Mouse (Mus musculus) spleen, adult 2 months (tissue): Measurements from ENCODE around the gene Srgap2.

Experiments used
- CTCF ChIP-seq: fragments of 200-500 bp; IDR thresholded peaks from 2 replicates; pipeline ENCODE4 v1.5.1; 2011; ENCODE audit warnings: mild to moderate bottlenecking, inconsistent platforms; ENCODE audit not compliant: insufficient read depth, insufficient read length, insufficient replicate concordance; ENCODE audit errors: extremely low read depth
- POLR2A ChIP-seq: fragments of 200-500 bp; IDR thresholded peaks from 2 replicates; pipeline ENCODE4 v1.6.1; 2011; ENCODE audit warnings: low read depth, low read length, inconsistent platforms

DNA sequence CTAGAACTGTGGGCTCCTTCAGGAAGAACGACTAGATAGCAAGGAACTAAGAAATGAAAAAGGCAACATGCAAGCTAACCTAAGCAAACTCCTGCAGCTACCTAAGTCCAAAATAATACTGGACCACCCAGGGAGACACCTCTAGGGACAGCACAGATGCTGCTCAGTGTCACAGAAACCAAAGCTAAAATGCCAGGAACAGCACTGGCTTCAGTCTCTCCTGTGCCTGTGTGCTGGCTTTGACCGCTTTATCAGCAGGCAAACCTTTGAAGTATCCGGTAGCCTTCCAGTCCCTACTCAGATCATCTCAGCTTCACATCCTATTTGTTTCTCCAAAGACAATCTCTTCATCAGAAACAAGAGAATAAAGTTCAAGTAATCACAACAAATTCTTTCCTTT lies 123.6 kb downstream of the Srgap2 start:
- TF ChIP-seq CTCF (no peak), POLR2A (no peak)
